8 mouse cellular contexts compared by ENCODE assay signal in the genomic region with DNA sequence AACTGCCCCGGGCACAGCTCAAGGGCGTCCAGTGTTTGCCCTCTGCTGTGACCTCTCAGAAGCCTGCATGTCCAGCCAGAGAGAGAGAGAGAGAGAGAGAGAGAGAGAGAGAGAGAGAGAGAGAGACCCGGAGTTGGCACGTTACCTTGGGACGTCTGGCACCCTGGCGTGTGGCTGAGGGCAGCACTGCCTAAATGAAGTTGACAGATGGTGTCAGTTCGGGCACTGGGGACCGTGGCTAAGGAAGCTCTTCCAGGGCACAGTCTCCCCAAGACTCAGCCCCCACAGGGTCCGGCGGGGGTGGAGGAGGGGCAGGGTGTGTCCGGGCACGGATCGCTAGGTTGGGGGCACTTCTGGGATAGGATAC. TPM values are rescaled to one million over a fixed set of nuclear protein-coding genes. Genes with fewer than 3 reads are reported as not detected.
A peak's percentile ranks its signal among the peaks of the same experiment; 100 is the strongest.
DNase-seq lines count a peak whose midpoint lies in the region; ATAC-seq lines count a peak whose summit lies in the region.
"Had no signal": no experiment of that assay in that cellular context is flagged by ENCODE, and none has a peak within 500 bp of the region (broad histone marks: within the 10 kb centered on the region; RNA-seq: fewer than 3 reads in every experiment).

No protein-coding gene starts in this region.

- no peaks in the 10 kb centered on the region for H3K9me3 ChIP-seq in hindbrain, embryonic 11.5 days (ENCODE audit: control insufficient read depth, low read length)
- no peaks in the 10 kb centered on the region for H3K9me3 ChIP-seq in midbrain, embryonic 11.5 days (ENCODE audit: control insufficient read depth, low read length)

- ATAC-seq in hindbrain, embryonic 11.5 days (ENCODE audit: low FRiP score), result peak; percentile 26
- ATAC-seq in midbrain, embryonic 11.5 days (ENCODE audit: low FRiP score), result no peak

- H3K4me3 ChIP-seq in hindbrain, embryonic 11.5 days (ENCODE audit: low read depth, low read length), result peak overlapping the region; percentile 33
- H3K4me3 ChIP-seq in midbrain, embryonic 11.5 days (ENCODE audit: low read depth, low read length), result peak overlapping the region; percentile 40

- no peak overlapping the region for H3K9ac ChIP-seq in hindbrain, embryonic 11.5 days (ENCODE audit: low read depth, low read length)
- no peak overlapping the region for H3K9ac ChIP-seq in midbrain, embryonic 11.5 days (ENCODE audit: low read length)

- peak overlapping the region; percentile 73 for H3K4me2 ChIP-seq in hindbrain, embryonic 11.5 days (replicated peaks; ENCODE audit: low read depth, low read length)
- 0 out of 2 replicates have a peak overlapping the region, but pooled peaks have one; percentile 4 for H3K4me2 ChIP-seq in midbrain, embryonic 11.5 days

- H3K36me3 ChIP-seq in hindbrain, embryonic 11.5 days (ENCODE audit: control insufficient read depth, insufficient read depth, low read length), result no peaks in the 10 kb centered on the region
- no peaks in the 10 kb centered on the region for H3K36me3 ChIP-seq in midbrain, embryonic 11.5 days (ENCODE audit: control insufficient read depth, insufficient read depth, low read length)

- peaks cover 17% of the 10 kb centered on the region for H3K4me1 ChIP-seq in hindbrain, embryonic 11.5 days (replicated peaks; ENCODE audit: control insufficient read depth, insufficient read depth, low read length)
- peaks cover 19% of the 10 kb centered on the region for H3K4me1 ChIP-seq in midbrain, embryonic 11.5 days (ENCODE audit: control insufficient read depth, insufficient read depth, low read length)

- peaks cover 99% of the 10 kb centered on the region for H3K27me3 ChIP-seq in hindbrain, embryonic 11.5 days (ENCODE audit: control insufficient read depth, insufficient read depth, low read length)
- H3K27me3 ChIP-seq in midbrain, embryonic 11.5 days (ENCODE audit: control insufficient read depth, insufficient read depth, low read length), result peaks cover 99% of the 10 kb centered on the region

- H3K27ac ChIP-seq in hindbrain, embryonic 11.5 days (ENCODE audit: low read depth, low read length), result no peak overlapping the region
- no peak overlapping the region for H3K27ac ChIP-seq in midbrain, embryonic 11.5 days (ENCODE audit: low read depth, low read length)

- DNase-seq in 3134 (ENCODE audit: extremely low read depth, insufficient read length, low spot score) (peak; percentile 76), 3T3-L1 (ENCODE audit: low read depth, low spot score) (peak; percentile 35)
- DNase-seq in hindbrain, embryonic 11.5 days (ENCODE audit: low spot score), result no peak
- DNase-seq in midbrain, embryonic 11.5 days (ENCODE audit: low spot score, missing footprints), result peak; percentile 95
- DNase-seq in c-Kit-positive CD71-positive TER-119-positive erythroid progenitor cells, embryonic 14.5 days (ENCODE audit: low spot score), result no peak
- no peak for DNase-seq in frontal cortex, postnatal 36 days (ENCODE audit: low spot score in 2 of 2)
- no peak for DNase-seq in layer of hippocampus, postnatal 25 days (ENCODE audit: extremely low spot score in 1 of 2, low spot score in 1 of 2)
- DNase-seq: kidney, adult 11 months had no signal

- under 1% methylated on average over 13 of the region's 13 CpGs for WGBS in hindbrain, embryonic 11.5 days
- WGBS in midbrain, embryonic 11.5 days, result under 1% methylated on average over 13 of the region's 13 CpGs

RNA-seq across cellular contexts. Expression of gene Foxf2, which starts 0.7 kb away (rescaled TPM):
- polyA plus RNA-seq in hindbrain, embryonic 11.5 days (2014; fragmentation: Nextera tagmentation; extraction: Ambion mirVana), result 4.8 and 9.1 TPM in 2 replicates
- polyA plus RNA-seq in midbrain, embryonic 11.5 days (2014; fragmentation: Nextera tagmentation; extraction: Ambion mirVana), result 5.1 and 5.6 TPM in 2 replicates
- total RNA-seq in layer of hippocampus, postnatal 25 days (2021), result 1 to 10 TPM; 4.1 to 5.7 TPM

Comparison
In these comparisons a context has a peak if more than half of its experiments do, and no peak if none do; other contexts are left out.
1. DNase-seq: peak in 3134 (single experiment), 3T3-L1 (single experiment) and midbrain, embryonic 11.5 days (single experiment); none in hindbrain, embryonic 11.5 days (single experiment), c-Kit-positive CD71-positive TER-119-positive erythroid progenitor cells, embryonic 14.5 days (single experiment), frontal cortex, postnatal 36 days (0 of 2) and layer of hippocampus, postnatal 25 days (0 of 2).